Mouse (Mus musculus) small intestine, adult 2 months (tissue): ENCODE measurements at regions not wholly inside any gene's neighbourhood (a gene's known extent, or its start where the extent isn't known, plus 50 kb on each side); places are given as distances from the start of the nearest gene placed in this dataset.

ENCODE experiments used
- CTCF ChIP-seq: fragments of 200-500 bp; IDR thresholded peaks from 2 replicates; pipeline ENCODE4 v1.5.1; 2012; ENCODE audit warnings: low read depth, mild to moderate bottlenecking, control low read depth, inconsistent platforms, low read length, moderate library complexity, mixed read lengths; ENCODE audit not compliant: insufficient replicate concordance, insufficient read length; ENCODE audit errors: extremely low read depth
- POLR2A ChIP-seq: fragments of 200-500 bp; IDR thresholded peaks from 2 replicates; pipeline ENCODE4 v1.6.1; 2012; ENCODE audit warnings: low read depth, mild to moderate bottlenecking, control low read depth, inconsistent platforms, low read length, moderate library complexity

DNA sequence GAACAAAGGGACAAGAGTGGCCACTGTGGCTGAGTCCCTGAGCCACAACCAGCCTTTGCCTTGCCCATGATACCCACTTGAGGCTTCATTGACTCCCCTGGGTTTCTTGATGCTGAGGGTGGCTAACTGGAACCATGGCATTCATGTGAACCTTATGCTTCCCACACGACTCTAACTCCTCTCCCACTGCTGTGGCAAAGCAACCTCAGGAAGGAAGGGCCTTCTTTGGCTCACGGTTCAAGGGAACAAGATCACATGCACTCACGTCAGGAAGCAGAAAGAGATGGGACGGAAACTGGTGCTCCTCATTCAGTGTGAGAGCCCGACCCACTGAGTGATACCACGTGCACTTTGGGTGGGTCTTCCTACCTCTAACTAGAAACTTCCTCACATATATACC lies 190.3 kb downstream of the Pdcd6ip start:
- no peak for TF ChIP-seq CTCF
- TF ChIP-seq POLR2A: no peak
